Mouse (Mus musculus): ENCODE data around the gene Vps52. TPM values are rescaled to one million over a fixed set of nuclear protein-coding genes. Genes with fewer than 3 reads are reported as not detected.
A peak's percentile ranks its signal among the peaks of the same experiment; 100 is the strongest.
"Not testable (repeated sequence)": the region's sequence is repeated elsewhere in the genome, so short reads cannot be mapped to it uniquely, and the experiment has no call there.

Vps52 gene
- polyA plus RNA-seq, 1 experiment from 2014 or later, result 67.5 TPM

GRCm38 (mm10) chr17:33952015-33952414 is 3.6 kb upstream of the Vps52 start:
- Histone ChIP-seq H3K27ac (replicated peaks) (peak overlapping the region; percentile 94), H3K4me1 (replicated peaks) (peaks cover 76% of the 10 kb centered on the region), H3K36me3 (peaks cover 62% of the 10 kb centered on the region), H3K9ac (peak overlapping the region; percentile 76), H3K4me3 (peak overlapping the region; percentile 54), H3K4me2 (peak overlapping the region; percentile 93)
- 72% methylated on average over 13 of the region's 13 CpGs for WGBS
- not testable (repeated sequence) for H3K27me3 ChIP-seq; ATAC-seq (ENCODE audit: low read depth); H3K9me3 ChIP-seq

- Histone ChIP-seq H3K27ac (replicated peaks) (no peak overlapping the region), H3K9me3 (no peaks in the 10 kb centered on the region), H3K36me3 (peaks cover 56% of the 10 kb centered on the region), H3K9ac (peak overlapping the region; percentile 99; the same call in 1 of the 2 replicates), H3K27me3 (no peaks in the 10 kb centered on the region), H3K4me2 (peak overlapping the region; percentile 97; the same call in 1 of the 2 replicates), H3K4me1 (replicated peaks) (peaks cover 85% of the 10 kb centered on the region), H3K4me3 (peak overlapping the region; percentile 4; the same call in 1 of the 2 replicates)
- 85% methylated on average over 4 of the region's 4 CpGs for WGBS
- ATAC-seq (ENCODE audit: low read depth), result no peak
Observed at GRCm38 (mm10) chr17:33952879-33953278, 2.7 kb upstream of the Vps52 start.

GRCm38 (mm10) chr17:33953310-33953709 is 2.3 kb upstream of the Vps52 start:
- no peaks in the 10 kb centered on the region for H3K9me3 ChIP-seq
- H3K27me3 ChIP-seq, result no peaks in the 10 kb centered on the region
- H3K9ac ChIP-seq, result peak overlapping the region; percentile 99
- H3K4me3 ChIP-seq, result peak overlapping the region; percentile 4; the same call in 1 of the 2 replicates
- WGBS, result 85% methylated on average over 3 of the region's 3 CpGs
- H3K36me3 ChIP-seq, result peaks cover 56% of the 10 kb centered on the region
- H3K4me2 ChIP-seq, result peak overlapping the region; percentile 97; the same call in 1 of the 2 replicates
- no peak for ATAC-seq (ENCODE audit: low read depth)
- H3K27ac ChIP-seq (replicated peaks), result no peak overlapping the region
- peaks cover 86% of the 10 kb centered on the region for H3K4me1 ChIP-seq (replicated peaks)

GRCm38 (mm10) chr17:33953961-33954565 is 1.5 kb upstream of the Vps52 start:
- peak overlapping the region; percentile 99 for H3K9ac ChIP-seq
- peak overlapping the region; percentile 96 for H3K4me3 ChIP-seq
- H3K27ac ChIP-seq (replicated peaks), result peak overlapping the region; percentile 92; the same call in 1 of the 2 replicates
- no peaks in the 10 kb centered on the region for H3K9me3 ChIP-seq
- WGBS, result 30% methylated on average over 5 of the region's 5 CpGs
- no peaks in the 10 kb centered on the region for H3K27me3 ChIP-seq
- H3K36me3 ChIP-seq, result peaks cover 56% of the 10 kb centered on the region
- no peak for ATAC-seq (ENCODE audit: low read depth)
- peaks cover 78% of the 10 kb centered on the region for H3K4me1 ChIP-seq (replicated peaks)
- H3K4me2 ChIP-seq, result peak overlapping the region; percentile 97

- Histone ChIP-seq H3K4me1 (replicated peaks) (peaks cover 70% of the 10 kb centered on the region), H3K9ac (peak overlapping the region; percentile 99), H3K4me2 (peak overlapping the region; percentile 97), H3K9me3 (no peaks in the 10 kb centered on the region), H3K27ac (replicated peaks) (peak overlapping the region; percentile 92), H3K27me3 (no peaks in the 10 kb centered on the region), H3K36me3 (peaks cover 56% of the 10 kb centered on the region), H3K4me3 (peak overlapping the region; percentile 96)
- WGBS, result under 1% methylated on average over 33 of the region's 33 CpGs
- ATAC-seq (ENCODE audit: low read depth), result no peak; the same call in 1 of the 2 replicates
Observed at GRCm38 (mm10) chr17:33954646-33955554, 712 bp upstream of the Vps52 start.

GRCm38 (mm10) chr17:33956336-33956735 is 724 bp downstream of the Vps52 start:
- Histone ChIP-seq H3K9me3 (no peaks in the 10 kb centered on the region), H3K27me3 (no peaks in the 10 kb centered on the region), H3K27ac (replicated peaks) (peak overlapping the region; percentile 93), H3K9ac (peak overlapping the region; percentile 87), H3K36me3 (peaks cover 65% of the 10 kb centered on the region), H3K4me2 (peak overlapping the region; percentile 83), H3K4me3 (peak overlapping the region; percentile 96), H3K4me1 (replicated peaks) (peaks cover 55% of the 10 kb centered on the region)
- 13% methylated on average over 10 of the region's 10 CpGs for WGBS
- no peak for ATAC-seq (ENCODE audit: low read depth)

- WGBS, result 89% methylated on average over 6 of the region's 6 CpGs
- H3K36me3 ChIP-seq, result peaks cover 67% of the 10 kb centered on the region
- ATAC-seq (ENCODE audit: low read depth), result no peak
Observed at GRCm38 (mm10) chr17:33957493-33957892, 1.9 kb downstream of the Vps52 start.

GRCm38 (mm10) chr17:33958451-33958850 is 2.8 kb downstream of the Vps52 start:
- H3K36me3 ChIP-seq, result peaks cover 67% of the 10 kb centered on the region
- ATAC-seq (ENCODE audit: low read depth), result no peak

More at GRCm38 (mm10) chr17:33957493-33957892, 1.9 kb downstream of the Vps52 start:
- no peak overlapping the region for H3K27ac ChIP-seq (replicated peaks)
- H3K4me3 ChIP-seq, result no peak overlapping the region
- peaks cover 44% of the 10 kb centered on the region for H3K4me1 ChIP-seq (replicated peaks)
- no peak overlapping the region for H3K9ac ChIP-seq
- H3K4me2 ChIP-seq, result no peak overlapping the region
- H3K9me3 ChIP-seq, result no peaks in the 10 kb centered on the region
- H3K27me3 ChIP-seq, result no peaks in the 10 kb centered on the region

GRCm38 (mm10) chr17:33959135-33959534 is 3.5 kb downstream of the Vps52 start:
- Histone ChIP-seq H3K36me3 (peaks cover 68% of the 10 kb centered on the region), H3K4me3 (no peak overlapping the region), H3K9ac (no peak overlapping the region), H3K9me3 (no peaks in the 10 kb centered on the region), H3K27me3 (no peaks in the 10 kb centered on the region), H3K4me1 (replicated peaks) (peaks cover 27% of the 10 kb centered on the region), H3K27ac (replicated peaks) (no peak overlapping the region), H3K4me2 (no peak overlapping the region)
- no peak for ATAC-seq (ENCODE audit: low read depth)
- WGBS, result 96% methylated on average over 13 of the region's 13 CpGs

More at GRCm38 (mm10) chr17:33958451-33958850, 2.8 kb downstream of the Vps52 start:
- Histone ChIP-seq H3K9ac (no peak overlapping the region), H3K4me2 (no peak overlapping the region), H3K4me3 (no peak overlapping the region), H3K27ac (replicated peaks) (no peak overlapping the region), H3K27me3 (no peaks in the 10 kb centered on the region), H3K4me1 (replicated peaks) (peaks cover 34% of the 10 kb centered on the region), H3K9me3 (no peaks in the 10 kb centered on the region)
- WGBS, result 95% methylated on average over 11 of the region's 11 CpGs

GRCm38 (mm10) chr17:33959948-33960347 is 4.3 kb downstream of the Vps52 start:
- H3K9ac ChIP-seq, result no peak overlapping the region
- WGBS, result 93% methylated on average over 15 of the region's 15 CpGs
- peaks cover 67% of the 10 kb centered on the region for H3K36me3 ChIP-seq
- ATAC-seq (ENCODE audit: low read depth), result no peak
- H3K4me3 ChIP-seq, result no peak overlapping the region
- H3K4me2 ChIP-seq, result no peak overlapping the region
- H3K27ac ChIP-seq (replicated peaks), result no peak overlapping the region
- H3K9me3 ChIP-seq, result no peaks in the 10 kb centered on the region
- peaks cover 20% of the 10 kb centered on the region for H3K4me1 ChIP-seq (replicated peaks)
- no peaks in the 10 kb centered on the region for H3K27me3 ChIP-seq

- 91% methylated on average over 7 of the region's 7 CpGs for WGBS
- H3K27ac ChIP-seq (replicated peaks), result no peak overlapping the region
- H3K4me3 ChIP-seq, result no peak overlapping the region
- H3K27me3 ChIP-seq, result no peaks in the 10 kb centered on the region
- no peak overlapping the region for H3K4me2 ChIP-seq
- H3K9ac ChIP-seq, result 0 out of 2 replicates have a peak overlapping the region, but pooled peaks have one; percentile 17
- H3K36me3 ChIP-seq, result peaks cover 84% of the 10 kb centered on the region
- ATAC-seq (ENCODE audit: low read depth), result no peak
- H3K4me1 ChIP-seq (replicated peaks), result 0 out of 2 replicates have a peak, but pooled peaks cover 3% of the 10 kb centered on the region
- H3K9me3 ChIP-seq, result no peaks in the 10 kb centered on the region
Observed at GRCm38 (mm10) chr17:33962876-33963275, 7.3 kb downstream of the Vps52 start.

Measured in neural tube, embryonic 13.5 days (tissue).